Mouse (Mus musculus): ENCODE results near the gene Prss30.

GRCm38 (mm10) chr17:24029477-24029876 lies 49.1 kb upstream of the Prss30 start:
- TF ChIP-seq CTCF (IDR thresholded peaks at IDR 0.05; ENCODE audit: insufficient read depth, low read depth, low read length) (no peak), POLR2A (IDR thresholded peaks at IDR 0.05; ENCODE audit: insufficient read depth, low read depth, low read length) (no peak)

All from olfactory bulb, adult 2 months (tissue).